In genomic region chr10:39986466-39986865, GRCm38 (mm10) we compare ENCODE assay signal across 12 mouse cellular contexts. TPM values are rescaled to one million over a fixed set of nuclear protein-coding genes. Genes with fewer than 3 reads are reported as not detected.
"Had no signal": no experiment of that assay in that cellular context is flagged by ENCODE, and none has a peak within 500 bp of the region (broad histone marks: within the 10 kb centered on the region; RNA-seq: fewer than 3 reads in every experiment).

TSS of gene Mfsd4b5 (minus strand) at chr10:39986646.

- H3K4me2 ChIP-seq: intestine, embryonic 15.5 days; limb, embryonic 15.5 days; liver, embryonic 12.5 days; lung, embryonic 15.5 days; midbrain, embryonic 12.5 days had no signal

- H3K9me3 ChIP-seq: intestine, embryonic 15.5 days; limb, embryonic 15.5 days; liver, embryonic 12.5 days; lung, embryonic 15.5 days; midbrain, embryonic 12.5 days had no signal

- H3K27ac ChIP-seq: hindbrain, postnatal 0 days; intestine, embryonic 15.5 days; left cerebral cortex, adult 2 months; limb, embryonic 15.5 days; liver, embryonic 12.5 days; lung, embryonic 15.5 days; midbrain, embryonic 12.5 days had no signal

- H3K4me3 ChIP-seq: intestine, embryonic 15.5 days; left cerebral cortex, adult 2 months; limb, embryonic 15.5 days; liver, embryonic 12.5 days; lung, embryonic 15.5 days; midbrain, embryonic 12.5 days had no signal

- H3K27me3 ChIP-seq: intestine, embryonic 15.5 days; limb, embryonic 15.5 days; lung, embryonic 15.5 days; midbrain, embryonic 12.5 days had no signal

- H3K9ac ChIP-seq: intestine, embryonic 15.5 days; limb, embryonic 15.5 days; liver, embryonic 12.5 days; lung, embryonic 15.5 days; midbrain, embryonic 12.5 days had no signal

- H3K4me1 ChIP-seq: intestine, embryonic 15.5 days; limb, embryonic 15.5 days; lung, embryonic 15.5 days; midbrain, embryonic 12.5 days had no signal

- ATAC-seq: hindbrain, postnatal 0 days; intestine, embryonic 15.5 days; liver, embryonic 12.5 days had no signal

- H3K36me3 ChIP-seq: intestine, embryonic 15.5 days; limb, embryonic 15.5 days; liver, embryonic 12.5 days; lung, embryonic 15.5 days; midbrain, embryonic 12.5 days had no signal

- DNase-seq: right cerebral cortex, adult 18-20 months; right cerebral cortex, postnatal 25 days; thymus, postnatal 4 days had no signal

RNA-seq across cellular contexts. Expression of gene Mfsd4b5, which starts in this region (rescaled TPM):
- total RNA-seq: hindbrain, postnatal 0 days; megakaryocyte-erythroid progenitor cell, adult 5-6 weeks; midbrain, postnatal 0 days had no signal
- polyA plus RNA-seq: midbrain, postnatal 0 days had no signal
